Mouse (Mus musculus) erythroblast, embryonic 14.5 days (primary cell): Measurements from ENCODE around the gene Olfr648.

Experiments
- GATA1 ChIP-seq: IDR thresholded peaks from 2 replicates; pipeline ENCODE4 v1.6.1; 2012; ENCODE audit warnings: low read length, inconsistent platforms, mixed read lengths
- TAL1 ChIP-seq: IDR thresholded peaks from 3 replicates; pipeline ENCODE4 v1.6.1; 2012; ENCODE audit warnings: low read length, inconsistent platforms, mixed read lengths

- TF ChIP-seq TAL1 (no peak), GATA1 (no peak)
Measured at GRCm38 (mm10) chr7:104143179-104143578, 40.0 kb downstream of the Olfr648 start, which contains the start of gene Ubqln3.
